Mouse (Mus musculus) kidney, embryonic 16.5 days (tissue): ENCODE results near the gene Spata13. TPM values are rescaled to one million over a fixed set of nuclear protein-coding genes. Genes with fewer than 3 reads are reported as not detected.

Source experiments
- ATAC-seq: fragments of 200-750 bp; cut with Nextera tagmentation; 2 replicates; pipeline ENCODE4 v1.8.0; 2017; ENCODE audit warnings: moderate TSS enrichment; ENCODE audit not compliant: low FRiP score, low TSS enrichment
- H3K27ac ChIP-seq: fragments of 300-500 bp; sonication (generic); 2 replicates; pipeline ENCODE4 v1.5.1; 2014; ENCODE audit warnings: low read length
- H3K27me3 ChIP-seq: fragments of 300-500 bp; sonication (generic); 2 replicates; pipeline ENCODE4 v1.6.1; 2014; ENCODE audit warnings: low read length, control low read depth, mixed read lengths; ENCODE audit not compliant: insufficient read depth
- H3K36me3 ChIP-seq: fragments of 300-500 bp; sonication (generic); 2 replicates; pipeline ENCODE4 v1.6.1; 2014; ENCODE audit warnings: low read length, control low read depth, mixed read lengths; ENCODE audit not compliant: insufficient read depth
- H3K4me1 ChIP-seq: fragments of 300-500 bp; sonication (generic); 2 replicates; pipeline ENCODE4 v1.6.1; 2014; ENCODE audit warnings: low read length, control low read depth, mixed read lengths; ENCODE audit not compliant: insufficient read depth
- H3K4me2 ChIP-seq: fragments of 300-500 bp; sonication (generic); replicated peaks from 2 replicates; pipeline ENCODE4 v1.6.1; 2014; ENCODE audit warnings: low read depth, low read length
- H3K4me3 ChIP-seq: fragments of 300-500 bp; sonication (generic); 2 replicates; pipeline ENCODE4 v1.5.1; 2014; ENCODE audit warnings: mild to moderate bottlenecking, low read length
- H3K9ac ChIP-seq: fragments of 300-500 bp; sonication (generic); replicated peaks from 2 replicates; pipeline ENCODE4 v1.6.1; 2014; ENCODE audit warnings: low read length
- H3K9me3 ChIP-seq: fragments of 300-500 bp; sonication (generic); 2 replicates; pipeline ENCODE4 v1.6.1; 2016; ENCODE audit warnings: low read length, control low read depth
- WGBS: fragments of 180-500 bp; shearing (Covaris S2); extraction: QIAGEN DNeasy Blood & Tissue Kit; methylation state at CpG from one replicate; pipeline ENCODE4 v1.1.7; 2014; 5-methylcytosine and 5-hydroxymethylcytosine counted together
- polyA plus RNA-seq: library from polyadenylated mRNA; unstranded; fragments of >200 nt; fragmentation: Nextera tagmentation; extraction: Ambion mirVana; gene quantifications from 2 replicates; pipeline ENCODE4 v1.2.1, GENCODE M21; 2015

The Spata13 gene
- polyA plus RNA-seq, 1 experiment from 2014 or later, result 68.1 TPM

GRCm38 (mm10) chr14:60697351-60697750, 63.5 kb downstream of the Spata13 start:
- Histone ChIP-seq H3K4me1 (peaks cover 36% of the 10 kb centered on the region), H3K9ac (no peak overlapping the region), H3K9me3 (no peaks in the 10 kb centered on the region), H3K27ac (peak overlapping the region; percentile 50), H3K27me3 (no peaks in the 10 kb centered on the region), H3K4me2 (no peak overlapping the region), H3K4me3 (no peak overlapping the region), H3K36me3 (peaks cover 2% of the 10 kb centered on the region; the same call in 1 of the 2 replicates)
- WGBS, result 49% methylated on average over 8 of the region's 8 CpGs
- ATAC-seq, result no peak

GRCm38 (mm10) chr14:60698980-60699379, 65.2 kb downstream of the Spata13 start:
- H3K9ac ChIP-seq, result no peak overlapping the region
- WGBS, result 82% methylated on average over 10 of the region's 10 CpGs
- H3K4me3 ChIP-seq, result no peak overlapping the region
- no peak overlapping the region for H3K27ac ChIP-seq
- no peak overlapping the region for H3K4me2 ChIP-seq
- no peaks in the 10 kb centered on the region for H3K27me3 ChIP-seq
- peaks cover 34% of the 10 kb centered on the region for H3K4me1 ChIP-seq
- H3K36me3 ChIP-seq, result no peaks in the 10 kb centered on the region
- ATAC-seq, result no peak
- no peaks in the 10 kb centered on the region for H3K9me3 ChIP-seq

- ATAC-seq, result peak; percentile 93
- H3K4me3 ChIP-seq, result peak overlapping the region; percentile 11; the same call in 1 of the 2 replicates
- H3K4me2 ChIP-seq, result peak overlapping the region; percentile 36; the same call in 1 of the 2 replicates
- WGBS, result 34% methylated on average over 10 of the region's 10 CpGs
- 0 out of 2 replicates have a peak overlapping the region, but pooled peaks have one; percentile 22 for H3K9ac ChIP-seq
- no peaks in the 10 kb centered on the region for H3K9me3 ChIP-seq
- no peaks in the 10 kb centered on the region for H3K36me3 ChIP-seq
- H3K27ac ChIP-seq, result peak overlapping the region; percentile 84
- H3K27me3 ChIP-seq, result no peaks in the 10 kb centered on the region
- peaks cover 48% of the 10 kb centered on the region for H3K4me1 ChIP-seq
These were observed 68.8 kb downstream of the Spata13 start for GRCm38 (mm10) chr14:60702377-60703140.

GRCm38 (mm10) chr14:60704510-60704909, 70.7 kb downstream of the Spata13 start:
- H3K4me2 ChIP-seq, result no peak overlapping the region
- WGBS, result 66% methylated on average over 6 of the region's 6 CpGs
- no peaks in the 10 kb centered on the region for H3K36me3 ChIP-seq
- no peaks in the 10 kb centered on the region for H3K9me3 ChIP-seq
- H3K4me3 ChIP-seq, result no peak overlapping the region
- ATAC-seq, result no peak
- peaks cover 48% of the 10 kb centered on the region for H3K4me1 ChIP-seq
- H3K9ac ChIP-seq, result no peak overlapping the region
- no peaks in the 10 kb centered on the region for H3K27me3 ChIP-seq
- peak overlapping the region; percentile 43; the same call in 1 of the 2 replicates for H3K27ac ChIP-seq

DNA sequence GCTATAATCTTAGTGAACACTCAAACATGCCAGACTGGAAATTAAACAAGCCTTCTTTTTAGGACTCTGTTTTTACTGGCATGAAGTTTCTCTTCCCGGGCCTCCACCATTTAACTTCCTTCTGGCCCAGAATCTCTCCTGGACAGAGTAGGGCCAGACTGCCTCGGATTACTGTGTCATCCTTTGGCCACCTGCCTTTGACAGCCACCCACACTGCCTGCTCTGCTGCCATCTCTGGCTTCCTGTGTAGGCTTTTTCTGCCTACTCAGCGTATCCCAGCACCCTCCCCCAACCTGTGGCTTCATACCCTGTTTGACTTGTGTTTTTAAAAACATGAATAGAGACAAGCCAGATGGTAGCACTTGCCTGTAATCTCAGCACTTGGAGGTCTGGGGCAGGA, 71.2 kb downstream of the Spata13 start:
- Histone ChIP-seq H3K27ac (no peak overlapping the region), H3K4me1 (peaks cover 48% of the 10 kb centered on the region)
- ATAC-seq, result 0 out of 2 replicates have a peak, but pooled peaks have one; percentile 27

DNA sequence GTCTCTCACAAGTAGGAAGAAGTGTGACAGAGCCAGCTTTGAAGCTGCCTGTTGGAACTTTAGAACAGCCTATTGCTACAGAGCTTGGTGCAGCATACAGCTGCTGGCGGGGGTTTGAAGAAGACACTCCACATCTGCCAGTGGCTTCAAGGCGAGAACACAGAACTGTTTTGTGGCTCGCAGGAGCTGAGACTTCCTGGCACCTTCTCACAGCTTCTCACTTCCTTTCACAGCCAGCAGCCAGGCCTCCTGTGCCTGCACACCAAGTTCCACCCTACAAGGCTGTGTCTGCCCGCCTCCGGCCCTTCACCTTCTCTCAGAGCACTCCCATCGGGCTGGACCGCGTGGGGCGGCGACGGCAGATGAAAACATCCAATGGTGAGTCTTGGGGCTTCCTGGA, 75.4 kb downstream of the Spata13 start:
- H3K4me1 ChIP-seq, result peaks cover 25% of the 10 kb centered on the region
- no peak overlapping the region for H3K9ac ChIP-seq
- H3K9me3 ChIP-seq, result no peaks in the 10 kb centered on the region
- H3K27me3 ChIP-seq, result no peaks in the 10 kb centered on the region
- 49% methylated on average over 11 of the region's 11 CpGs for WGBS
- no peak overlapping the region for H3K4me2 ChIP-seq
- no peak for ATAC-seq
- H3K27ac ChIP-seq, result no peak overlapping the region
- peaks cover 11% of the 10 kb centered on the region; the same call in 1 of the 2 replicates for H3K36me3 ChIP-seq
- H3K4me3 ChIP-seq, result no peak overlapping the region

More for the DNA sequence above, 71.2 kb downstream of the Spata13 start:
- WGBS, result 30% methylated on average over 3 of the region's 3 CpGs
- Histone ChIP-seq H3K27me3 (no peaks in the 10 kb centered on the region), H3K36me3 (no peaks in the 10 kb centered on the region), H3K4me2 (no peak overlapping the region), H3K9me3 (no peaks in the 10 kb centered on the region), H3K9ac (no peak overlapping the region), H3K4me3 (no peak overlapping the region)

DNA sequence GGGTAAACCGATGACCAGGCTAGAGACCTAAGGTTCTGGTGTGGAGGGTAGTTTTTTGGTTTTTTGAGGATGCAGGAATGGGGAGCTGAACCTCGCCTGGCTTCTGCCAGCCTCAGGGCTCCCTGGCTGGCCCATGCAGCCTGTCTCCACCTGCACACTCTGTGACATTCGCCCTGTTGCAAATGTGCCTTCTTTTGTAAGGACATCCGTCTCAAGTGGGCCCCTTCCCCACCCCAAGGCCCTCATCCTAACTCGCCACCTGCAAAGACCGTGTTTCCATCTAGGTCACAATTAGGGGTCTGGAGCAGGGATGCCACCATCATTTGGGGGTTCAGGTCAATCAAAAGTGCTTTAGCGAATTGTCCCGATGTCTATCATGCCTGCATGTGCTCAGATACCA, 75.9 kb downstream of the Spata13 start:
- Histone ChIP-seq H3K27ac (no peak overlapping the region), H3K9ac (no peak overlapping the region), H3K4me3 (no peak overlapping the region), H3K4me1 (peaks cover 20% of the 10 kb centered on the region), H3K9me3 (no peaks in the 10 kb centered on the region), H3K27me3 (no peaks in the 10 kb centered on the region), H3K36me3 (peaks cover 12% of the 10 kb centered on the region), H3K4me2 (no peak overlapping the region)
- ATAC-seq, result no peak
- 95% methylated on average over 8 of the region's 8 CpGs for WGBS

DNA sequence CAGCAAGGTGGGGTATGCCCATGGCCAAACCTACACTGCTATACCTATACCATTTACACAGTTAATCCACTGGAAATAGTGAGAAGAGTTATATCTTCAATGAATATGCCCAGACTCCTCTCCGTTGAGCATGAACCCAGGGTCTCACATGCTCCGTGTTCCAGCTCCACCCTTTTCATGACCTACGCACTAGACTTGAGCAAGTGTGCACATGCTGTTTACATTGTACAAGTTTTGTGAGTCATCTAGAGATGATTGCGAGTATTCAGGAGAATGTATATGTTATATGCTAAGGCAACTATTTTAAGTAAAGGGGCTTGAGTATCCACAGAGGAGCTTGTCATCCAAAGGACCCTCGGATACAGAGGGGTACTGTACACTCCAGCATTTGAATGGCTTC, 77.4 kb downstream of the Spata13 start:
- no peak overlapping the region for H3K4me2 ChIP-seq
- H3K9ac ChIP-seq, result no peak overlapping the region
- no peaks in the 10 kb centered on the region for H3K9me3 ChIP-seq
- no peak overlapping the region for H3K4me3 ChIP-seq
- H3K27me3 ChIP-seq, result no peaks in the 10 kb centered on the region
- 92% methylated on average over 5 of the region's 5 CpGs for WGBS
- no peak overlapping the region for H3K27ac ChIP-seq
- no peak for ATAC-seq
- H3K36me3 ChIP-seq, result peaks cover 14% of the 10 kb centered on the region
- peaks cover 7% of the 10 kb centered on the region for H3K4me1 ChIP-seq

GRCm38 (mm10) chr14:60711590-60712288, 77.9 kb downstream of the Spata13 start:
- H3K27me3 ChIP-seq, result no peaks in the 10 kb centered on the region
- WGBS, result 86% methylated on average over 6 of the region's 6 CpGs
- H3K4me1 ChIP-seq, result peaks cover 1% of the 10 kb centered on the region; the same call in 1 of the 2 replicates
- H3K9ac ChIP-seq, result no peak overlapping the region
- peaks cover 14% of the 10 kb centered on the region for H3K36me3 ChIP-seq
- no peak overlapping the region for H3K27ac ChIP-seq
- ATAC-seq, result no peak
- no peak overlapping the region for H3K4me2 ChIP-seq
- H3K9me3 ChIP-seq, result no peaks in the 10 kb centered on the region
- no peak overlapping the region for H3K4me3 ChIP-seq
